ENCODE assay signal across 8 mouse cellular contexts in genomic region chr12:86216687-86217421, GRCm38 (mm10). TPM values are rescaled to one million over a fixed set of nuclear protein-coding genes. Genes with fewer than 3 reads are reported as not detected.
A peak's percentile ranks its signal among the peaks of the same experiment; 100 is the strongest.
DNase-seq lines count a peak whose midpoint lies in the region; ATAC-seq and TF ChIP-seq lines count a peak whose summit lies in the region.

No protein-coding gene starts in this region.

- H3K27ac ChIP-seq in kidney, adult 2 months (ENCODE audit: insufficient read depth, low read depth, low read length), result no peak overlapping the region
- no peak overlapping the region for H3K27ac ChIP-seq in intestine, embryonic 16.5 days (ENCODE audit: low read length)
- no peak overlapping the region for H3K27ac ChIP-seq in neural tube, embryonic 14.5 days (ENCODE audit: low read depth, low read length)

- no peaks in the 10 kb centered on the region for H3K36me3 ChIP-seq in kidney, adult 2 months (ENCODE audit: control insufficient read depth, insufficient read depth, low read length)
- H3K36me3 ChIP-seq in intestine, embryonic 16.5 days (ENCODE audit: control insufficient read depth, insufficient read depth, low read length), result no peaks in the 10 kb centered on the region
- no peaks in the 10 kb centered on the region for H3K36me3 ChIP-seq in neural tube, embryonic 14.5 days (ENCODE audit: control insufficient read depth, insufficient read depth, low read length)

- H3K4me3 ChIP-seq in kidney, adult 2 months (ENCODE audit: insufficient read depth, low read depth, low read length), result no peak overlapping the region
- H3K4me3 ChIP-seq in intestine, embryonic 16.5 days (ENCODE audit: low read length), result peak overlapping the region; percentile 11; the same call in 1 of the 2 replicates
- peak overlapping the region; percentile 20; the same call in 1 of the 2 replicates for H3K4me3 ChIP-seq in neural tube, embryonic 14.5 days (ENCODE audit: low read depth, low read length)

- H3K27me3 ChIP-seq in kidney, adult 2 months (replicated peaks; ENCODE audit: control insufficient read depth, insufficient read depth, low read length), result no peaks in the 10 kb centered on the region; the same call in 1 of the 2 replicates
- peaks cover 45% of the 10 kb centered on the region for H3K27me3 ChIP-seq in intestine, embryonic 16.5 days (replicated peaks; ENCODE audit: control insufficient read depth, insufficient read depth, low read length)
- peaks cover 21% of the 10 kb centered on the region for H3K27me3 ChIP-seq in neural tube, embryonic 14.5 days (ENCODE audit: control insufficient read depth, insufficient read depth, low read length)

- DNase-seq in kidney, postnatal 4 days, result peak; percentile 21 to 23
- no peak for DNase-seq in kidney, adult 2 months
- DNase-seq in embryo, embryonic 9.5 days (ENCODE audit: extremely low spot score), result peak; percentile 81
- DNase-seq in adrenal gland, adult 18-20 months (ENCODE audit: low spot score in 2 of 2), result no peak
- no peak for DNase-seq in layer of hippocampus, adult 11-12 months (ENCODE audit: low spot score)
- DNase-seq in heart, postnatal 25 days (ENCODE audit: low spot score), result no peak

- WGBS in kidney, adult 2 months, result 3% methylated on average over 22 of the region's 22 CpGs
- whole genome bisulfite sequencing in intestine, embryonic 16.5 days, result under 1% methylated on average over 22 of the region's 22 CpGs
- WGBS in neural tube, embryonic 14.5 days, result under 1% methylated on average over 22 of the region's 22 CpGs

- intact Hi-C loops in heart, postnatal 25 days (cut with DNase I), result no loop called here

- peak overlapping the region; percentile 20; the same call in 1 of the 2 replicates for H3K4me2 ChIP-seq in intestine, embryonic 16.5 days (ENCODE audit: low read depth, low read length)
- peak overlapping the region; percentile 54 for H3K4me2 ChIP-seq in neural tube, embryonic 14.5 days (ENCODE audit: low read depth, low read length)

- TF ChIP-seq POLR2A in kidney, adult 2 months (IDR thresholded peaks at IDR 0.05; ENCODE audit: low read depth, low read length), result no peak

- H3K9ac ChIP-seq in intestine, embryonic 16.5 days (ENCODE audit: low read depth, low read length), result no peak overlapping the region
- peak overlapping the region; percentile 48 for H3K9ac ChIP-seq in neural tube, embryonic 14.5 days (replicated peaks; ENCODE audit: low read depth, low read length)

- no peak for ATAC-seq in intestine, embryonic 16.5 days
- no peak for ATAC-seq in neural tube, embryonic 14.5 days (ENCODE audit: low read depth)

- H3K9me3 ChIP-seq in intestine, embryonic 16.5 days (ENCODE audit: control insufficient read depth, low read length), result no peaks in the 10 kb centered on the region
- H3K9me3 ChIP-seq in neural tube, embryonic 14.5 days (ENCODE audit: control insufficient read depth, low read length), result no peaks in the 10 kb centered on the region

- H3K4me1 ChIP-seq in kidney, adult 2 months (ENCODE audit: control insufficient read depth, insufficient read depth, low read length), result no peaks in the 10 kb centered on the region
- peaks cover 4% of the 10 kb centered on the region; the same call in 1 of the 2 replicates for H3K4me1 ChIP-seq in intestine, embryonic 16.5 days (ENCODE audit: control insufficient read depth, insufficient read depth, low read length)
- H3K4me1 ChIP-seq in neural tube, embryonic 14.5 days (ENCODE audit: control insufficient read depth, insufficient read depth, low read length), result 0 out of 2 replicates have a peak, but pooled peaks cover 13% of the 10 kb centered on the region

- no peak for TF ChIP-seq CTCF in kidney, adult 2 months (conservative IDR thresholded peaks at IDR 0.05; ENCODE audit: insufficient read depth, insufficient read length, low read depth, low read length)

RNA-seq across cellular contexts. Expression of gene Gpatch2l, which starts 24.8 kb away (rescaled TPM):
- polyA plus RNA-seq in kidney, adult 2 months (2012; rRNA removed), result 8.1 and 9.2 TPM in 2 replicates
- polyA plus RNA-seq in intestine, embryonic 16.5 days (2015; fragmentation: Nextera tagmentation; extraction: Ambion mirVana), result 9.8 and 10.1 TPM in 2 replicates
- polyA plus RNA-seq in neural tube, embryonic 14.5 days (2014; fragmentation: Nextera tagmentation; extraction: Ambion mirVana), result 25.9 and 29.1 TPM in 2 replicates
- total RNA-seq in adrenal gland, adult 18-20 months (2021), result 10 to 100 TPM; 18.6 to 20.3 TPM
- 10 to 100 TPM; 12.6 to 13.8 TPM for total RNA-seq in heart, postnatal 25 days (2021)

Comparison
In these comparisons a context has a peak if more than half of its experiments do, and no peak if none do; other contexts are left out.
1. DNase-seq: peak in kidney, postnatal 4 days (2 of 2) and embryo, embryonic 9.5 days (single experiment); none in kidney, adult 2 months (single experiment), adrenal gland, adult 18-20 months (0 of 2), layer of hippocampus, adult 11-12 months (single experiment) and heart, postnatal 25 days (single experiment).